Mouse (Mus musculus) intestine, postnatal 0 days (tissue): Measurements from ENCODE around the gene Rps18. TPM values are rescaled to one million over a fixed set of nuclear protein-coding genes. Genes with fewer than 3 reads are reported as not detected.

Experiments
- ATAC-seq: fragments of 200-750 bp; cut with Nextera tagmentation; 2 replicates; pipeline ENCODE4 v1.8.0; 2017; ENCODE audit warnings: mild to moderate bottlenecking, moderate TSS enrichment, moderate library complexity
- H3K27ac ChIP-seq: fragments of 300-500 bp; sonication (generic); 2 replicates; pipeline ENCODE4 v1.5.1; 2014; ENCODE audit warnings: mild to moderate bottlenecking, low read depth, low read length, moderate library complexity
- H3K27me3 ChIP-seq: fragments of 300-500 bp; sonication (generic); replicated peaks from 2 replicates; pipeline ENCODE4 v1.6.1; 2014; ENCODE audit warnings: low read length, mixed read lengths; ENCODE audit not compliant: control insufficient read depth, insufficient read depth
- H3K36me3 ChIP-seq: fragments of 300-500 bp; sonication (generic); 2 replicates; pipeline ENCODE4 v1.6.1; 2014; ENCODE audit warnings: mild to moderate bottlenecking, moderate library complexity; ENCODE audit not compliant: control insufficient read depth, insufficient read depth
- H3K4me1 ChIP-seq: fragments of 300-500 bp; sonication (generic); replicated peaks from 2 replicates; pipeline ENCODE4 v1.6.1; 2014; ENCODE audit warnings: antibody characterized with exemption, low read length, mixed read lengths; ENCODE audit not compliant: control insufficient read depth, insufficient read depth
- H3K4me2 ChIP-seq: fragments of 300-500 bp; sonication (generic); replicated peaks from 2 replicates; pipeline ENCODE4 v1.6.1; 2014; ENCODE audit warnings: low read depth, mild to moderate bottlenecking, moderate library complexity
- H3K4me3 ChIP-seq: fragments of 300-500 bp; sonication (generic); 2 replicates; pipeline ENCODE4 v1.5.1; 2014; ENCODE audit warnings: low read depth, low read length
- H3K9ac ChIP-seq: fragments of 300-500 bp; sonication (generic); 2 replicates; pipeline ENCODE4 v1.6.1; 2014; ENCODE audit warnings: mild to moderate bottlenecking, low read depth, low read length
- H3K9me3 ChIP-seq: fragments of 300-500 bp; sonication (generic); 2 replicates; pipeline ENCODE4 v1.6.1; 2016; ENCODE audit warnings: mixed run types; ENCODE audit not compliant: control insufficient read depth
- CTCF ChIP-seq: sonication (generic); IDR thresholded peaks from 2 replicates; pipeline ENCODE4 v1.5.1; 2016; ENCODE audit warnings: low read depth, mild to moderate bottlenecking, control low read depth, antibody characterized with exemption, moderate library complexity
- WGBS: fragments of 180-500 bp; shearing (Covaris S2); extraction: QIAGEN DNeasy Blood & Tissue Kit; methylation state at CpG from one replicate; pipeline ENCODE4 v1.1.7; 2014; 5-methylcytosine and 5-hydroxymethylcytosine counted together
- polyA plus RNA-seq: library from polyadenylated mRNA; unstranded; fragments of >200 nt; fragmentation: Nextera tagmentation; extraction: Ambion mirVana; gene quantifications from 2 replicates; pipeline ENCODE4 v1.2.1, GENCODE M21; 2015

Gene Rps18
- polyA plus RNA-seq, 1 experiment from 2014 or later, result 1,067 TPM

GRCm38 (mm10) chr17:33919351-33920281 is 36.2 kb downstream of the Rps18 start:
- no peaks in the 10 kb centered on the region for H3K27me3 ChIP-seq
- H3K4me3 ChIP-seq, result peak overlapping the region; percentile 85
- peak overlapping the region; percentile 96 for H3K4me2 ChIP-seq
- H3K9me3 ChIP-seq, result no peaks in the 10 kb centered on the region
- WGBS, result under 1% methylated on average over 52 of the region's 52 CpGs
- H3K27ac ChIP-seq, result peak overlapping the region; percentile 88
- peak; percentile 48 for ATAC-seq
- H3K36me3 ChIP-seq, result peaks cover 21% of the 10 kb centered on the region
- TF ChIP-seq CTCF, result peak; percentile 62
- H3K4me1 ChIP-seq, result no peaks in the 10 kb centered on the region; the same call in 1 of the 2 replicates
- H3K9ac ChIP-seq, result peak overlapping the region; percentile 70

DNA sequence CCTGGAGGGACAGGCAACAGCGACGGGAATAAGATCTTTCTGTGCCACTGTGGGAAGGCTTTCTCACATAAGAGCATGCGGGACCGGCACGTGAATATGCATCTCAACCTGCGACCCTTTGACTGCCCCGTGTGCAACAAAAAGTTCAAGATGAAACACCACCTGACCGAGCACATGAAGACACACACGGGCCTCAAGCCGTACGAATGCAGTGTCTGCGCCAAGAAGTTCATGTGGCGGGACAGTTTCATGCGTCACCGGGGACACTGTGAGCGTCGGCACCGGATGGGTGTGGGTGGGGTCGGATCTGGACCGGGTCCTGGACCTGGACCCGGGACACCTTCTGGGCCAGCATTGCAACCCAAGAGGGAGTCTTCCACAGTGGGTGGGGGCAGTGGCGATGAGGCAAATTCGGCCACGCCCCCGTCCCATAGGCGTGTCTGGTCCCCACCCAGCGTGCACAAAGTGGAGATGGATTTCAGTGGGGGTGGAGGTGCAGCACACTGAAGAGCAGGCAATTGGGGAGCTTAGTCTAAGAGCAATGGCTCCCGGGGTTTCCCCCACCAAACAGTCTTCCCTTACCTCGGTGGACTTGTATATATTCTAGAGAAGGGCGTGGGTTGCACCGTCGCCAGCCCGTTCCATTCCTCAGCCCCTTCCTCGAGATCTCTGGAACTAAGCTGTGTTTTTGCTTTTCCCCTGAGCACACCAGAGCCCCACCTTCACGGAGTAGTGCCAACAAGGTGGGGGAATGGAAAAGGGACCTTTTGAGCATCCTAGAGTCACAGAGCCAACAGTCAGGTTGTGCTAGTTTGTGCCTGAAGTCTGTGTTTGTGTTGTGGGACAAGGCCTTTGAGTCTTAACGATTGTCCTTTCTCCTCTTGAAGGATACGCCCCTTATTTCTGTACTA is 37.3 kb downstream of the Rps18 start:
- 60% methylated on average over 37 of the region's 37 CpGs for WGBS
- no peaks in the 10 kb centered on the region for H3K27me3 ChIP-seq
- H3K4me2 ChIP-seq, result peak overlapping the region; percentile 96
- ATAC-seq, result no peak
- peak overlapping the region; percentile 88; the same call in 1 of the 2 replicates for H3K27ac ChIP-seq
- peak overlapping the region; percentile 85 for H3K4me3 ChIP-seq
- TF ChIP-seq CTCF, result no peak
- no peaks in the 10 kb centered on the region for H3K9me3 ChIP-seq
- peaks cover 32% of the 10 kb centered on the region for H3K36me3 ChIP-seq
- no peaks in the 10 kb centered on the region; the same call in 1 of the 2 replicates for H3K4me1 ChIP-seq
- no peak overlapping the region for H3K9ac ChIP-seq

DNA sequence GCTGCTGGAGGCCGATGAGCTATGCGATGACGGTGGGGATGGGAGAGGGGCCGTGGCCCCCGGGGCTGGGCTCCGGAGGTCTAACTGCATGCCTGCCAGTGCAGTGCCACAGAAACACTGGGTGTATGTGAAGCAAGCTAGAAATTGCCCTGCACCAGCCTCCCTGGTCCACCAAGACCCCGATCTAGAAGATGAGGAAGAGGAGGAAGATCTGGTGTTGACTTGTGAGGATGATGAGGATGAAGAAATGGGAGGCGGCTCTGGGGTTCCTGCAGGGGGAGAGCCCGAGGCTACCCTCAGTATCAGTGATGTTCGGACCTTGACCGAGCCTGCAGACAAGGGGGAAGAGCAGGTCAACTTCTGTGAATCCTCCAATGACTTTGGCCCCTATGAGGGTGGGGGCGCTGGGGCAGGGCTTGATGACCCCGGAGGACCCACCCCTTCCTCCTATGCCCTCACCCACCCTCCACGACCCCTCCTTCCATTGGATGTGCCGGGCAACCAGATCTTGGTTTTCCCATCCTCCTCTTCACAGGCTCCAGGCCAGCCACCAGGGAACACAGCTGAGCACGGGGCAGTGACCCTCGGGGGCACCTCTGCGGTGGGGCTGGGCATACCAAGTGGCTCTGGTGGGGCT is 38.0 kb downstream of the Rps18 start:
- H3K36me3 ChIP-seq, result peaks cover 38% of the 10 kb centered on the region
- no peak overlapping the region for H3K27ac ChIP-seq
- TF ChIP-seq CTCF, result no peak
- 82% methylated on average over 18 of the region's 18 CpGs for WGBS
- no peaks in the 10 kb centered on the region for H3K27me3 ChIP-seq
- no peaks in the 10 kb centered on the region for H3K9me3 ChIP-seq
- no peak overlapping the region for H3K4me2 ChIP-seq
- H3K4me1 ChIP-seq, result no peaks in the 10 kb centered on the region; the same call in 1 of the 2 replicates
- H3K4me3 ChIP-seq, result no peak overlapping the region
- H3K9ac ChIP-seq, result no peak overlapping the region
- no peak for ATAC-seq

DNA sequence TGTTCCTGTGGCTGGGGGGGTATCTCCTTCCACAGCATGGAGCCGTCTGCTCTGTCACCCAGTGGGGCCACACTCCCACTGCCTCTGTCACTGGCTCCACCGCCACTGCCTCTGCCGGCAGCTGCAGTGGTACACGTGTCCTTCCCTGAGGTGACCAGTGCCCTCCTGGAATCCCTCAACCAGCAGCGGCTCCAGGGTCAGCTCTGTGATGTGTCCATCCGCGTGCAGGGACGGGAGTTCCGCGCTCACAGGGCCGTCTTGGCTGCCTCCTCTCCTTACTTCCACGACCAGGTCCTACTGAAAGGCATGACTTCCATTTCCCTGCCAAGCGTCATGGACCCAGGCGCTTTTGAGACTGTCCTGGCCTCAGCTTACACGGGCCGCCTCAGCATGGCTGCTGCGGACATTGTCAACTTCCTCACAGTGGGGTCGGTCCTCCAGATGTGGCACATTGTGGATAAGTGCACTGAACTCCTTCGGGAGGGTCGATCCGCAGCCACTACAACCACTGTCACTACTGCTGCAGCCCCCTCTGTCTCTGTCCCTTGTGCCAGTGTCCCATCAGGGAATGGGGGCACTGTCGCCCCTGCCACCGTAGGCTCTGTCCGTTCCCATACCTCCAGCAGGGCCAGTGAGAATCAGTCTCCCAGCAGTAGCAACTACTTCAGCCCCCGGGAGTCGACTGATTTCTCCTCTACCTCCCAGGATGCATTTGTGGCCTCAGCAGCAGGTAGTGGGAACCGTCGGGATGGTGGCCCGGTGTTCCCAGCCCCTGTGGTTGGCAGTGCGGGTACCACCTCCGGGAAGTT is 38.8 kb downstream of the Rps18 start:
- H3K4me2 ChIP-seq, result peak overlapping the region; percentile 79
- H3K4me1 ChIP-seq, result no peaks in the 10 kb centered on the region; the same call in 1 of the 2 replicates
- H3K27ac ChIP-seq, result no peak overlapping the region
- 77% methylated on average over 31 of the region's 31 CpGs for WGBS
- peak overlapping the region; percentile 67 for H3K4me3 ChIP-seq
- H3K9ac ChIP-seq, result peak overlapping the region; percentile 7; the same call in 1 of the 2 replicates
- H3K27me3 ChIP-seq, result no peaks in the 10 kb centered on the region
- no peak for TF ChIP-seq CTCF
- peaks cover 42% of the 10 kb centered on the region for H3K36me3 ChIP-seq
- H3K9me3 ChIP-seq, result no peaks in the 10 kb centered on the region
- ATAC-seq, result no peak

DNA sequence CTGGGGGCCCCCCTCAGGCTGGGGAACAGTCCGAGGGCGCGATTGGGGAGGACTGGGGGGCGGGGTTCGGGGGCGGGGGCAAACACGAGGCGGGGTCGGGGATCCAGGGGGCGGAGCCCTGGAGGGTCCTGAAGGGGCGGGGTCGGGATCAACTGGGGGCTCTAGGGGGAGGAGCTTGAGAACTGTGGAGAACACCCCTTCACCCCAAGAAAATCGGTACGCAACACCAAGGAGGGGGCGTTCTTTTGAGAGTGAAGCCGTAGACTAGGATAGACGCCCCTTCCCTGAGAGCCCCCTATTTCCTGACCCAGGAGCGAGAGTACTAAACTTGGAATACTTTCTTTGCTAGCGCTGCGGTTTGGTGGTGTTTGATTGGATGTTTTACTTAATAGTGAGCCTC is 39.5 kb downstream of the Rps18 start:
- under 1% methylated on average over 20 of the region's 20 CpGs for WGBS
- ATAC-seq, result no peak

More for the DNA sequence above, 39.5 kb downstream of the Rps18 start:
- Histone ChIP-seq H3K4me1 (no peaks in the 10 kb centered on the region; the same call in 1 of the 2 replicates), H3K4me3 (peak overlapping the region; percentile 67), H3K4me2 (peak overlapping the region; percentile 79), H3K9me3 (no peaks in the 10 kb centered on the region), H3K9ac (peak overlapping the region; percentile 64), H3K27me3 (no peaks in the 10 kb centered on the region), H3K36me3 (peaks cover 48% of the 10 kb centered on the region), H3K27ac (peak overlapping the region; percentile 86)
- TF ChIP-seq CTCF, result no peak
